Mouse (Mus musculus) ES-E14 (cell line): ENCODE data around the gene Pus7.

Source experiments
- HCFC1 ChIP-seq: IDR thresholded peaks from 2 replicates; pipeline ENCODE4 v1.6.1; 2012; ENCODE audit warnings: low read length, inconsistent platforms, borderline replicate concordance; ENCODE audit not compliant: insufficient read depth
- MAFK ChIP-seq: IDR thresholded peaks from 2 replicates; pipeline ENCODE4 v1.6.1; 2014; ENCODE audit warnings: mild to moderate bottlenecking, low read depth, low read length, inconsistent platforms; ENCODE audit not compliant: insufficient read depth
- ZC3H11A ChIP-seq: IDR thresholded peaks from 2 replicates; pipeline ENCODE4 v1.6.1; 2012; ENCODE audit warnings: low read depth, mild to moderate bottlenecking, inconsistent platforms, low read length, borderline replicate concordance
- ZNF384 ChIP-seq: IDR thresholded peaks from 2 replicates; pipeline ENCODE4 v1.6.1; 2012; ENCODE audit warnings: low read depth, low read length, inconsistent platforms

- TF ChIP-seq ZC3H11A (no peak), ZNF384 (no peak), HCFC1 (no peak), MAFK (no peak)
Measured at GRCm38 (mm10) chr5:23764557-23764956, 19.0 kb downstream of the Pus7 start.
